Mouse (Mus musculus): ENCODE results near the gene Btbd3. TPM values are rescaled to one million over a fixed set of nuclear protein-coding genes. Genes with fewer than 3 reads are reported as not detected.
A peak's percentile ranks its signal among the peaks of the same experiment; 100 is the strongest.

Gene Btbd3
- polyA plus RNA-seq, 1 experiment from 2014 or later, result 29.2 TPM

- WGBS, result 83% methylated on average over 2 of the region's 2 CpGs
- Histone ChIP-seq H3K9ac (replicated peaks) (no peak overlapping the region), H3K27me3 (no peaks in the 10 kb centered on the region), H3K36me3 (no peaks in the 10 kb centered on the region), H3K4me2 (replicated peaks) (no peak overlapping the region), H3K4me3 (replicated peaks) (no peak overlapping the region), H3K27ac (no peak overlapping the region), H3K4me1 (replicated peaks) (no peaks in the 10 kb centered on the region), H3K9me3 (no peaks in the 10 kb centered on the region)
- no peak for ATAC-seq
Measured at GRCm38 (mm10) chr2:138490688-138491405, 234.5 kb downstream of the Btbd3 start.

DNA sequence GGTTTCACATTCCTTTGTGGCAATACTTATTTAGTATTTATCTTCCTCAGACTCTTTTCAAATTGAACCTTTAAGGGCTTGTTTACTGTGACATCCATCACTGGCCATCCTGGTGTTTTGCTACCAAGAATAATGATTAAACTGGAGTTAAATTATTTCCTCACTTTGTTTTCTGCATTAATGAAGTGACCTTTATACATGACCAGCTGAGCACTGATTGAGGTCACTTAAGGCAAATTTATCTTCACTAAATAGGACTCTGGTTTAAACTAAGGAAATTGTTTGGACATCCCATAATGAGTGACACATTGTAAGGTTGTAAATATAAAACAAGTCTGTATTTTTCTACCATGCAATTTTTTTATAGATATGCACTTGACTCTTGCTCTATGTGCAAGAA is 235.8 kb downstream of the Btbd3 start:
- no peak overlapping the region for H3K9ac ChIP-seq (replicated peaks)
- H3K9me3 ChIP-seq, result no peaks in the 10 kb centered on the region
- no peaks in the 10 kb centered on the region for H3K4me1 ChIP-seq (replicated peaks)
- ATAC-seq, result no peak
- no peaks in the 10 kb centered on the region for H3K36me3 ChIP-seq
- H3K27me3 ChIP-seq, result no peaks in the 10 kb centered on the region
- H3K4me2 ChIP-seq (replicated peaks), result no peak overlapping the region
- H3K27ac ChIP-seq, result no peak overlapping the region
- no peak overlapping the region for H3K4me3 ChIP-seq (replicated peaks)

DNA sequence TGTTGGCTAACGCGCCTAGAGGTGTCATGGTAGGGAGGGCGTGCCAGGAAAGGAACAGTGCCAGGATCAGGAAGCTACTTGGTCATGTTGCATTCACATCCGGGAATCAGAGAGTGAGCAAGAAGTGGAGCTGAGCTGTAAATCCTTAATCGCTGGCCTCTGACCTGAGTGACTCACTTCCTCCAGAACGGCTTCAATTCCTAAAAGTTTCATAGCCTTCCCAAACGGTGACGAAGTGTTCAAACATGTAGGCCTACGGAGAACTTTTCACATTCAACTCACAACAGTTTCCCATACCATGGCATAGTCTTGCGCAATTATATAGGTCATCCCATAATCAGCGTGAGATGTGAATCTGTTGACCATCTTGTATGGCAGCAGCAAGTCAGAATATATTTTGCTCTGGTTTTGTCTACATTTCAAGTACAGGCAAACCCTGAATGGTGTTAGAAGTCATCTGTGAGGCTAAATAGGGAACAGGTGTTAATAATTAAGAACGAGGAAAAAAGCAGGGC is 247.6 kb downstream of the Btbd3 start:
- Histone ChIP-seq H3K27me3 (no peaks in the 10 kb centered on the region), H3K27ac (no peak overlapping the region), H3K4me3 (replicated peaks) (no peak overlapping the region), H3K9me3 (no peaks in the 10 kb centered on the region), H3K9ac (replicated peaks) (no peak overlapping the region), H3K4me2 (replicated peaks) (no peak overlapping the region), H3K36me3 (no peaks in the 10 kb centered on the region), H3K4me1 (replicated peaks) (no peaks in the 10 kb centered on the region)
- no peak for ATAC-seq
- 92% methylated on average over 12 of the region's 12 CpGs for WGBS

DNA sequence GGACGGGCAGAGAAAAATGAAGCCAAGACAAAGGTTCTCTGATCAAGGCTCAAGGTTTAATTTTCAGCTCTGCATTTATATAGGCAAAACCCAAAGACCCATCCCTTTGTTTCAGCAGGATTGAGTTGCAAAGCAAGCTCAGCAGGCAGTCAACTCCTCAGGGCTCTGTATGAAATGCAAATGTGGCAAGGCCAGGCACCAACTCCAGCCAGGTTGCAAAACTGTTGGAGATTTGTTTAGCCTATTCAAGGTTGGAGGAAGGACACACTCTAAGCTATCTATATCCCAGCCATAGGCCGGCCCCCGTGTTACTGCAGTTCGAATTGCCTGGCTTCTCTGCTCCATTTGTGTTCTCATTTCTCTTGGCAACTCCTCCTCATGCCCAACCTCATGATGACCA is 259.2 kb downstream of the Btbd3 start:
- Histone ChIP-seq H3K4me3 (replicated peaks) (no peak overlapping the region), H3K9me3 (no peaks in the 10 kb centered on the region), H3K27me3 (no peaks in the 10 kb centered on the region), H3K9ac (replicated peaks) (no peak overlapping the region), H3K27ac (no peak overlapping the region), H3K36me3 (no peaks in the 10 kb centered on the region), H3K4me1 (replicated peaks) (no peaks in the 10 kb centered on the region), H3K4me2 (replicated peaks) (no peak overlapping the region)
- WGBS, result 28% methylated on average over 4 of the region's 4 CpGs
- ATAC-seq, result no peak

DNA sequence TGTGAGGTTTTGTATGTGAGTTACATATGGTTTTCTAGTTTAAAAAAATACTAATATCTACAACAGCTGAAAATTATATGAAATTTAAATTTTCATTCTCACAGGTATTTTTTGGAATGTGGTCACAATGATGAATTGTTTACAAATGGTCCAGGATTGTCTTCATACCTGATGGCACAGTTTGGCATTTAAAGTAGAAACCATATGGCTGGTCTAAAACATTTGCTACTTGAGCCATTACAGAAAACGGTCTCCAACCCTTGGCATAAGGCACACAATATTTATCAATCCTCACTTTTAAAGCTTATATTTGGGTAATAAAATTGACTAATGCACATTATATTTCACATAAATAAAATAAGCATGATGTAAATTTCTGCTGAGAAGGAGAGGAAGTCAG is 272.1 kb downstream of the Btbd3 start:
- WGBS, result 95% methylated on average over 1 of the region's 1 CpGs
- Histone ChIP-seq H3K4me3 (replicated peaks) (no peak overlapping the region), H3K9ac (replicated peaks) (no peak overlapping the region), H3K4me1 (replicated peaks) (peaks cover 9% of the 10 kb centered on the region; the same call in 1 of the 2 replicates), H3K4me2 (replicated peaks) (no peak overlapping the region), H3K27ac (no peak overlapping the region), H3K9me3 (no peaks in the 10 kb centered on the region), H3K36me3 (no peaks in the 10 kb centered on the region), H3K27me3 (no peaks in the 10 kb centered on the region)
- no peak for ATAC-seq

DNA sequence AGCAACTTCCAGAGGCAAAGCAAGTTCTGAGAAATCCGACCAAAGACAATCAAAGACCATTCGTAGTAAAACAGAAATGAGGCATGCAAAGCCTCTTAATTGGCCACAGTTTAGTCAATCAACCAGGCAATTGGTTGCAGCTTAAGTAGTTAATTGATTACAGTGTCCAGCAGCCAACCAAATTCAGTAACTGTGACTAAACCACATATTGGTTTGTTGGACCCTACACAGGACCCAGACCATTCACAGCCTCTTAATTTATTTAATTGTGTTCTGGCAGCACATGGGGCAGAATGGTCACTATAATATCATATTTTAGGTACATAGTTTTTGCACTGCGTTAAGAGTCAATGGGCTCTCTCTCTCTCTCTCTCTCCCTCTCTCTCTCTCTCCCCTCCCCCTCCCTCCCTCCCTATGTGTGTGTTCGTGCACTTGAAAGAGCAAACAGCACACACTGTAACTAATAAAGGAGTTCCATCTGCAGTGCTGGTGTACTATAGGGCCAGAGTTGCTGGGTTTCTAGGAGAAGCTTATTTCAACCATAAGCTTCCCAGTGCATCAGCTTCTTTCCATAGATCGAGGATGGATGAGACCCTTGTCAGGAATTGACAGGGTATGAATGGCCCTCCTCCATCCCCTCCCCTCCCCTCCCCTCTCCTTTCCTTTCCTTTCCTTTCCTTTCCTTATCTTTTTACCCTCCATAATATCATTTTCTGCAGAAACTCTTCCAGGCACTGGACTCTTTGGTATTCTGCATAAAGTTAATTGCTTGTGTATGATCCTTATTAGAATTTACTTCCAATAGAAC is 275.0 kb downstream of the Btbd3 start:
- Histone ChIP-seq H3K36me3 (no peaks in the 10 kb centered on the region), H3K27ac (no peak overlapping the region), H3K4me2 (replicated peaks) (no peak overlapping the region), H3K9ac (replicated peaks) (no peak overlapping the region), H3K4me3 (replicated peaks) (no peak overlapping the region), H3K4me1 (replicated peaks) (peaks cover 9% of the 10 kb centered on the region; the same call in 1 of the 2 replicates), H3K9me3 (no peaks in the 10 kb centered on the region), H3K27me3 (no peaks in the 10 kb centered on the region)
- ATAC-seq, result peak; percentile 40; the same call in 1 of the 2 replicates
- 27% methylated on average over 5 of the region's 5 CpGs for WGBS

DNA sequence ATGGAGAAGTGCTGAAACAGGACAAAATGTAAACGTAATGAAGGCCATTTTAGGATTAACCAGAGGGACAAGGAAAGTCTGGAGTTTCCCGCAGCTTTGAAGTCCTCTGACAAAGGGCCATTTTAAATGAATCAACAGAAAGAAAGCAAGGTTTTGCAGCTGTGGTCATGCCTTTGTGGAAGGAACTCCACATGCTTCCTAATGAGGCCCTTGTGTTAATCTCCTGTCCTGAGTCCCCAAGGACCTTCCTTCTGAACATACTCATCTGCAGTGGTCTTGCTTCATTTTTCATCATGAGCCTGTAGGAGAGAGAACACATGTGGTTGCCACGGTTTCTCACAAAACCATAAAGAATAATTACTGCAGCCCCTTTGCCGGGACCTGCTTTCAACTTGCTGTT is 275.6 kb downstream of the Btbd3 start:
- H3K36me3 ChIP-seq, result no peaks in the 10 kb centered on the region
- H3K4me1 ChIP-seq (replicated peaks), result peaks cover 9% of the 10 kb centered on the region; the same call in 1 of the 2 replicates
- no peak overlapping the region for H3K4me2 ChIP-seq (replicated peaks)
- H3K4me3 ChIP-seq (replicated peaks), result no peak overlapping the region
- H3K27me3 ChIP-seq, result no peaks in the 10 kb centered on the region
- no peaks in the 10 kb centered on the region for H3K9me3 ChIP-seq
- no peak overlapping the region for H3K27ac ChIP-seq
- peak; percentile 76 for ATAC-seq
- WGBS, result 22% methylated on average over 4 of the region's 4 CpGs
- H3K9ac ChIP-seq (replicated peaks), result no peak overlapping the region

DNA sequence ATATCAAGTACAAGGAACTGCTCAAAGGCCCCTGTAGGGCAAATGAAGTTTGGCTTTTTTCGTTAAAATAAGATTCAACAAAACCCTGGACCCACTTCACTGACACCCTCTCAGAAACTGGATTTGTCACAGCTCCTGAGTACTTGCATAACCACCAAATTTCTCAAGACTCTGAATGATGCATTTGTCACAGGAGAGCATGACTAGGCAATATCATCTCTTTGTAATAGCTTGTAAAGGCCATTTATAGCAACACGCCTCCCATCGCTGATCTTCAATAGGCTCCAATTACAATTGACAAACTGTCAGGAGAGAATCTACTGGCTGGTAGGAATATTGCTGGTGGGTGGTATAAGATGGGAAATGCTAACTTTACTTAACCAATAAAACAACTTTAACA is 283.3 kb downstream of the Btbd3 start:
- Histone ChIP-seq H3K9me3 (no peaks in the 10 kb centered on the region), H3K4me2 (replicated peaks) (no peak overlapping the region)

GRCm38 (mm10) chr2:138548990-138549389 is 292.6 kb downstream of the Btbd3 start:
- Histone ChIP-seq H3K4me3 (replicated peaks) (no peak overlapping the region), H3K9ac (replicated peaks) (no peak overlapping the region), H3K4me1 (replicated peaks) (no peaks in the 10 kb centered on the region), H3K9me3 (no peaks in the 10 kb centered on the region), H3K36me3 (no peaks in the 10 kb centered on the region), H3K4me2 (replicated peaks) (no peak overlapping the region), H3K27ac (no peak overlapping the region), H3K27me3 (no peaks in the 10 kb centered on the region)
- no peak for ATAC-seq
- WGBS, result 76% methylated on average over 2 of the region's 2 CpGs

More for the DNA sequence above, 283.3 kb downstream of the Btbd3 start:
- Histone ChIP-seq H3K4me1 (replicated peaks) (no peaks in the 10 kb centered on the region), H3K27ac (no peak overlapping the region), H3K36me3 (no peaks in the 10 kb centered on the region), H3K27me3 (no peaks in the 10 kb centered on the region), H3K4me3 (replicated peaks) (no peak overlapping the region), H3K9ac (replicated peaks) (no peak overlapping the region)
- ATAC-seq, result no peak
- 76% methylated on average over 3 of the region's 3 CpGs for WGBS

- Histone ChIP-seq H3K4me2 (replicated peaks) (no peak overlapping the region), H3K4me1 (replicated peaks) (no peaks in the 10 kb centered on the region), H3K36me3 (no peaks in the 10 kb centered on the region), H3K27me3 (no peaks in the 10 kb centered on the region), H3K9me3 (no peaks in the 10 kb centered on the region), H3K9ac (replicated peaks) (no peak overlapping the region), H3K4me3 (replicated peaks) (no peak overlapping the region), H3K27ac (no peak overlapping the region)
- 66% methylated on average over 5 of the region's 5 CpGs for WGBS
- ATAC-seq, result no peak
Measured at GRCm38 (mm10) chr2:138551516-138551915, 295.2 kb downstream of the Btbd3 start.

- no peak for ATAC-seq
- H3K27ac ChIP-seq, result no peak overlapping the region
- no peak overlapping the region for H3K9ac ChIP-seq (replicated peaks)
- H3K9me3 ChIP-seq, result no peaks in the 10 kb centered on the region
- H3K36me3 ChIP-seq, result no peaks in the 10 kb centered on the region
- no peak overlapping the region for H3K4me3 ChIP-seq (replicated peaks)
- H3K4me1 ChIP-seq (replicated peaks), result no peaks in the 10 kb centered on the region
- no peak overlapping the region for H3K4me2 ChIP-seq (replicated peaks)
- no peaks in the 10 kb centered on the region for H3K27me3 ChIP-seq
- WGBS, result 87% methylated on average over 11 of the region's 11 CpGs
Measured at GRCm38 (mm10) chr2:138555106-138555862, 298.9 kb downstream of the Btbd3 start.

DNA sequence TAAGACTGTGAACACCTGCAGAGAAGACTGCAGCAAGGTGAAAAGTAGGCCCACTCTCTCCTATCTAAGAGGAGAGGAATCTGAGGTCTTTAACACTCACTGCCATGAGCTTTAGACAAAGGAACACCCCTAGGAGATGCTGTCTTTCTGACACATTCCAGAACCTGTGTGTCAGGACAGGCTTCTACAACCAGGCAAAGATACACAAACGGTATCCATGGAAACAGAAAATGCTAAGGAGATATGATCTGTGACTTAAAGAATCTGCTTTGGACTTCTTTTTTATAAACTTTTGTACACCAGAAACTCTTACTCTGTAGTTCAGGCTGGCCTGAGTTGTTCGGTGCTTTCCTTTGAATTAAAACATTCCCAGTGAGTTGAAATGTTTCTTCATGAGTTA is 329.6 kb downstream of the Btbd3 start:
- Histone ChIP-seq H3K36me3 (no peaks in the 10 kb centered on the region), H3K27ac (no peak overlapping the region), H3K4me2 (replicated peaks) (no peak overlapping the region), H3K9ac (replicated peaks) (no peak overlapping the region), H3K9me3 (no peaks in the 10 kb centered on the region), H3K4me3 (replicated peaks) (no peak overlapping the region), H3K4me1 (replicated peaks) (no peaks in the 10 kb centered on the region), H3K27me3 (no peaks in the 10 kb centered on the region)
- ATAC-seq, result no peak
- WGBS, result 85% methylated on average over 2 of the region's 2 CpGs

Measured in midbrain, embryonic 13.5 days (tissue).